Mouse (Mus musculus) kidney, embryonic 14.5 days (tissue): ENCODE data around the gene Srrm4. TPM values are rescaled to one million over a fixed set of nuclear protein-coding genes. Genes with fewer than 3 reads are reported as not detected.

Source experiments
- ATAC-seq: fragments of 200-750 bp; cut with Nextera tagmentation; 2 replicates; pipeline ENCODE4 v1.8.0; 2017; ENCODE audit warnings: moderate number of reproducible peaks, mild to moderate bottlenecking, moderate TSS enrichment, moderate library complexity; ENCODE audit not compliant: low FRiP score, low TSS enrichment
- H3K27ac ChIP-seq: fragments of 300-500 bp; sonication (generic); 2 replicates; pipeline ENCODE4 v1.5.1; 2014; ENCODE audit warnings: low read depth, mild to moderate bottlenecking, low read length, moderate library complexity, mixed read lengths
- H3K27me3 ChIP-seq: fragments of 300-500 bp; sonication (generic); 2 replicates; pipeline ENCODE4 v1.6.1; 2014; ENCODE audit warnings: mild to moderate bottlenecking, low read length; ENCODE audit not compliant: control insufficient read depth, insufficient read depth
- H3K36me3 ChIP-seq: fragments of 300-500 bp; sonication (generic); 2 replicates; pipeline ENCODE4 v1.6.1; 2014; ENCODE audit warnings: low read length, mixed read lengths; ENCODE audit not compliant: control insufficient read depth, insufficient read depth
- H3K4me1 ChIP-seq: fragments of 300-500 bp; sonication (generic); 2 replicates; pipeline ENCODE4 v1.6.1; 2014; ENCODE audit warnings: low read length, mixed read lengths; ENCODE audit not compliant: control insufficient read depth, insufficient read depth
- H3K4me2 ChIP-seq: fragments of 300-500 bp; sonication (generic); replicated peaks from 2 replicates; pipeline ENCODE4 v1.6.1; 2014; ENCODE audit warnings: low read depth, mild to moderate bottlenecking, low read length
- H3K4me3 ChIP-seq: fragments of 300-500 bp; sonication (generic); 2 replicates; pipeline ENCODE4 v1.5.1; 2014; ENCODE audit warnings: mild to moderate bottlenecking, low read length
- H3K9ac ChIP-seq: fragments of 300-500 bp; sonication (generic); 2 replicates; pipeline ENCODE4 v1.6.1; 2014; ENCODE audit warnings: low read depth, mild to moderate bottlenecking, low read length, moderate library complexity
- H3K9me3 ChIP-seq: fragments of 300-500 bp; sonication (generic); 2 replicates; pipeline ENCODE4 v1.6.1; 2016; ENCODE audit warnings: low read length; ENCODE audit not compliant: control insufficient read depth
- WGBS: fragments of 180-500 bp; shearing (Covaris S2); extraction: QIAGEN DNeasy Blood & Tissue Kit; methylation state at CpG from one replicate; pipeline ENCODE4 v1.1.7; 2014; 5-methylcytosine and 5-hydroxymethylcytosine counted together
- polyA plus RNA-seq: library from polyadenylated mRNA; unstranded; fragments of >200 nt; fragmentation: Nextera tagmentation; extraction: Ambion mirVana; gene quantifications from 2 replicates; pipeline ENCODE4 v1.2.1, GENCODE M21; 2014

Gene Srrm4
- polyA plus RNA-seq, 1 experiment from 2014 or later, result 0.32 TPM

GRCm38 (mm10) chr5:116573307-116573706 is 18.3 kb downstream of the Srrm4 start:
- no peak overlapping the region for H3K9ac ChIP-seq
- ATAC-seq, result no peak
- no peaks in the 10 kb centered on the region for H3K9me3 ChIP-seq
- H3K36me3 ChIP-seq, result no peaks in the 10 kb centered on the region
- H3K4me2 ChIP-seq, result no peak overlapping the region
- WGBS, result 36% methylated on average over 9 of the region's 9 CpGs
- H3K27me3 ChIP-seq, result 0 out of 2 replicates have a peak, but pooled peaks cover 4% of the 10 kb centered on the region
- no peak overlapping the region for H3K4me3 ChIP-seq
- H3K27ac ChIP-seq, result no peak overlapping the region
- H3K4me1 ChIP-seq, result no peaks in the 10 kb centered on the region

DNA sequence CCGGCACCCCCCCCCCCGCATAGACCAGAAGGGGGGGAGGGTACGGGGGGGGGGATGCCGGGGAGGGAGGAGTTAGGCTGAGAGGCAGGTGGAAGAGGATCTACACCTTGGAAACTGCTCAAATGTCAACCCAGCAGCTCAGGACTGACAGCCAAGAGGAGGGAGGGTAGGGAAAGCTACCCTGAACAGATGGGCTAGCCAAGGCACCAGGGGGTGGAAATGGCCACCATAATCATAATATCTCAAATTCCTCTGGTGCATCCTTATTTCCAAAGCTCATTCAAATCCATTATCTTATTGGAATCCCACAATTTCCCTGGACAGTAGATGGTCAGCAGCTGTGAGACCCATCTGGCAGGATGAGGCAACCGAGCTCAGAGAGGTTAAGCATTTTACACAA is 19.7 kb downstream of the Srrm4 start:
- 45% methylated on average over 1 of the region's 5 CpGs for WGBS
- no peak overlapping the region for H3K4me2 ChIP-seq
- H3K4me3 ChIP-seq, result no peak overlapping the region

GRCm38 (mm10) chr5:116571232-116571861 is 20.3 kb downstream of the Srrm4 start:
- Histone ChIP-seq H3K27ac (no peak overlapping the region), H3K36me3 (no peaks in the 10 kb centered on the region), H3K4me1 (no peaks in the 10 kb centered on the region), H3K9ac (no peak overlapping the region), H3K4me3 (no peak overlapping the region), H3K27me3 (0 out of 2 replicates have a peak, but pooled peaks cover 4% of the 10 kb centered on the region), H3K4me2 (no peak overlapping the region), H3K9me3 (no peaks in the 10 kb centered on the region)
- ATAC-seq, result no peak
- WGBS, result 7% methylated on average over 22 of the region's 22 CpGs

More for the DNA sequence above, 19.7 kb downstream of the Srrm4 start:
- 0 out of 2 replicates have a peak, but pooled peaks cover 4% of the 10 kb centered on the region for H3K27me3 ChIP-seq
- no peaks in the 10 kb centered on the region for H3K4me1 ChIP-seq
- no peaks in the 10 kb centered on the region for H3K9me3 ChIP-seq
- no peak overlapping the region for H3K9ac ChIP-seq
- ATAC-seq, result no peak
- no peak overlapping the region for H3K27ac ChIP-seq
- no peaks in the 10 kb centered on the region for H3K36me3 ChIP-seq

DNA sequence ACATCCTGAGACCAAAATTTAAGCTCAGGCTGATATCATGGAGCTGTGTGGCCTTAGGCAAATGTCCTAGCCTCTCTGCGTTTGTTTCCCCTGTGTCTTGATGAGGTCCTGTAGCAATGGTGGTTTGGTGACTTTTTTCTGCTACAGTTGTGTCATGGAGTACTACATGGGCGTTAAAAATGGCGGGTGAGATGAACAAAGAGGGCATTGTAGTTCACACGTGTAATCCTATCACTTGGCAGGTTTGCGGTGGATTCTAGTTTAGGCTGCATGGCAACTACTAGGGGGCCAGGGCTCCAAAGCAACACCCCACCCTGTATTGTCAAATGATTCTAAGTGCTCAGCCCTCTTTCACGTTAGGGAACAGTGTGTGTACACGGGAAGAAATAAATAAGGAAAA is 21.1 kb downstream of the Srrm4 start:
- Histone ChIP-seq H3K27me3 (0 out of 2 replicates have a peak, but pooled peaks cover 4% of the 10 kb centered on the region), H3K9ac (no peak overlapping the region), H3K4me2 (no peak overlapping the region), H3K4me3 (no peak overlapping the region), H3K4me1 (no peaks in the 10 kb centered on the region), H3K27ac (no peak overlapping the region), H3K36me3 (no peaks in the 10 kb centered on the region), H3K9me3 (no peaks in the 10 kb centered on the region)
- WGBS, result 65% methylated on average over 7 of the region's 7 CpGs
- ATAC-seq, result no peak

GRCm38 (mm10) chr5:116569629-116570028 is 22.0 kb downstream of the Srrm4 start:
- Histone ChIP-seq H3K9me3 (no peaks in the 10 kb centered on the region), H3K9ac (no peak overlapping the region), H3K4me3 (no peak overlapping the region), H3K27ac (no peak overlapping the region), H3K27me3 (0 out of 2 replicates have a peak, but pooled peaks cover 4% of the 10 kb centered on the region), H3K4me2 (no peak overlapping the region), H3K4me1 (no peaks in the 10 kb centered on the region), H3K36me3 (no peaks in the 10 kb centered on the region)
- ATAC-seq, result no peak
- 3% methylated on average over 8 of the region's 9 CpGs for WGBS

DNA sequence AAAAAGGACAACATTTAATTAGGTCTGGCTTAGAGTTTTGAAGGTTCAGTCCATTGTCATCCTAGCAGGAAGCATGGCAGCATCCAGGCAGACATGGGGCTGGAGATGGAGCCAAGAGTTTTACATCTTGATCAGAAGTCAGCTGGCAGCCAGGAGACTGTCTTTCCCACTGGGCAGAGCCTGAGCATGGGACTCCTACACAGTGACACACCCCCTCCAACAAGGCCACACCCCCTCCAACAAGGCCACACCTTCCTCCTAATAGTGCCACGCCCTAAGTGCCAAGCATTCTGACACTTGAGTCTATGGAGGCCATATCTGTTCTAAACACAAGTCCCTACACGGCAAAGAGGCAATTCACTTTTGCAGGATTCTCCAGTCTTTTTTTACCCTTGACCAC is 23.6 kb downstream of the Srrm4 start:
- H3K4me3 ChIP-seq, result no peak overlapping the region
- H3K9ac ChIP-seq, result no peak overlapping the region
- no peak overlapping the region for H3K27ac ChIP-seq
- ATAC-seq, result no peak
- no peaks in the 10 kb centered on the region for H3K4me1 ChIP-seq
- H3K36me3 ChIP-seq, result no peaks in the 10 kb centered on the region
- no peak overlapping the region for H3K4me2 ChIP-seq
- no peaks in the 10 kb centered on the region for H3K9me3 ChIP-seq
- WGBS, result 80% methylated on average over 2 of the region's 2 CpGs
- 0 out of 2 replicates have a peak, but pooled peaks cover 4% of the 10 kb centered on the region for H3K27me3 ChIP-seq

DNA sequence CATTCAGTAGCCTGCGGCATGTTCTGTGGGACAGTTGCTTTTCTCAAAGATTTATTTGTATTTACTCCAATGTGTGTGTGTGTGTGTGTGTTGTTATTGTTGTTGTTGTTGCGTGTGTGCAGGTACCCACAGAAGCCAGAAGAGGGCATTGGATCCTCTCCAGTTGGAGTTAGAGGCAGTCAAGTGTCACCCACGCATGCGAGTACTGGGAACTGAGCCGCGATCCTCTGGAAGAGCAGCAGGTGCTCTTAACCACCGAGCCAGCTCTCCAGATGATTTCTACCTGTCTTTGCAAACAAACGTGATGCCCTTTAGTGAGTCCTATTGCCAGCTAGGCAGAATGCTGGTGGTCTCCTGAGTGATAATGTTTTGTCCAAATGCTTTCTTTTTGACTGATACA is 24.3 kb downstream of the Srrm4 start:
- H3K4me1 ChIP-seq, result no peaks in the 10 kb centered on the region

DNA sequence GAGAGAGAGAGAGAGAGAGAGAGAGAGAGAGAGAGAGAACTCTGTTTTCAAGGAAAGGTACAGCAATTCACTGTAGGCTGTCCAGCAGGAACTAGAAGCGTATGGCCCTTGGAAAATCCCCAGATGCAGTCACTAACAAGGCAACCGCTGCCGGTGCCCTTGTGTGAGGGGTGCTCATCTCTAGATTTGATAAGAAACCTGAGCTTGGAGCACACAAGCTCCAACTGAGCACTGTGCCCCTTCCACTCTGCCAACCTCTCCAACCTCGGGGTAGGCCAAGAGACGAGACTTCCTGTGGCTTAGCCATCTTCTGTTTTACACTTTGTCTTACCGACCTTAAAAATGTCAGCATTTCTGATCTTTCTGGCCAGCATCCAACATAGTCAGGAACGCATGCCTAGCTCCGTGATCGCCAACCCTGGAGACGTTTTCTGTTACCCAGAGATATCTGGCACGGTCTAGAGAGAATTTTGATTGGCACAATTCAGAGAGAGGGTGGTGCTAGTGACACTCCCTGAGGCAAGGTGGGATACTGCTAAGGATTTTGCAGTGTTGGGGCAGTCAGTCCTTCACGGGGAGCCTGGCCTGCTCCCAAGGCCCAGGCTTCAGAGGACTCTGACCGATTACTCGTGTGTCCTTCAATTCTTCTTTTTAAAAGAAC is 25.1 kb downstream of the Srrm4 start:
- 71% methylated on average over 14 of the region's 14 CpGs for WGBS
- Histone ChIP-seq H3K36me3 (no peaks in the 10 kb centered on the region), H3K9me3 (no peaks in the 10 kb centered on the region), H3K4me3 (no peak overlapping the region), H3K4me1 (no peaks in the 10 kb centered on the region), H3K4me2 (no peak overlapping the region), H3K27ac (no peak overlapping the region), H3K9ac (no peak overlapping the region), H3K27me3 (0 out of 2 replicates have a peak, but pooled peaks cover 4% of the 10 kb centered on the region)
- ATAC-seq, result no peak

More for the DNA sequence above, 24.3 kb downstream of the Srrm4 start:
- Histone ChIP-seq H3K4me3 (no peak overlapping the region), H3K9me3 (no peaks in the 10 kb centered on the region), H3K36me3 (no peaks in the 10 kb centered on the region), H3K27me3 (0 out of 2 replicates have a peak, but pooled peaks cover 4% of the 10 kb centered on the region), H3K27ac (no peak overlapping the region), H3K4me2 (no peak overlapping the region), H3K9ac (no peak overlapping the region)
- no peak for ATAC-seq
- 91% methylated on average over 8 of the region's 8 CpGs for WGBS

GRCm38 (mm10) chr5:116565573-116565972 is 26.0 kb downstream of the Srrm4 start:
- Histone ChIP-seq H3K9me3 (no peaks in the 10 kb centered on the region), H3K27me3 (0 out of 2 replicates have a peak, but pooled peaks cover under 1% of the 10 kb centered on the region), H3K27ac (no peak overlapping the region), H3K36me3 (no peaks in the 10 kb centered on the region), H3K4me3 (no peak overlapping the region), H3K9ac (no peak overlapping the region), H3K4me1 (no peaks in the 10 kb centered on the region), H3K4me2 (no peak overlapping the region)
- ATAC-seq, result no peak
- WGBS, result 74% methylated on average over 9 of the region's 9 CpGs
